Mouse (Mus musculus) C2C12 (cell line): ENCODE measurements around the gene Gps1. TPM values are rescaled to one million over a fixed set of nuclear protein-coding genes. Genes with fewer than 3 reads are reported as not detected.

Experiments used
- H3K27me3 ChIP-seq: one replicate; pipeline ENCODE4 v1.6.1; 2011; ENCODE audit not compliant: control insufficient read depth, insufficient read depth, insufficient read length
- H3K36me3 ChIP-seq: one replicate; pipeline ENCODE4 v1.6.1; 2011; ENCODE audit not compliant: control insufficient read depth, insufficient read depth
- H3K4me3 ChIP-seq: one replicate; pipeline ENCODE4 v1.5.1; 2011; ENCODE audit warnings: mild to moderate bottlenecking, control low read depth; ENCODE audit not compliant: poor library complexity, insufficient read depth, severe bottlenecking
- H3K79me2 ChIP-seq: one replicate; pipeline ENCODE4 v1.6.1; 2011; ENCODE audit not compliant: control insufficient read depth, insufficient read depth
- H3K79me3 ChIP-seq: one replicate; pipeline ENCODE4 v1.6.1; 2011; ENCODE audit warnings: low read depth, control low read depth
- H3ac ChIP-seq: one replicate; pipeline ENCODE3; 2011; ENCODE audit warnings: low read depth; ENCODE audit not compliant: control insufficient read depth, insufficient read length
- CEBPB ChIP-seq: IDR thresholded peaks from one replicate; pipeline ENCODE4 v1.6.1; 2011; ENCODE audit warnings: low read depth, mild to moderate bottlenecking, control low read depth, moderate library complexity
- CTCF ChIP-seq: IDR thresholded peaks from one replicate; pipeline ENCODE4 v1.5.1; 2011; ENCODE audit not compliant: control insufficient read depth, insufficient read depth, insufficient read length
- FOSL1 ChIP-seq: IDR thresholded peaks from one replicate; pipeline ENCODE4 v1.8.0; 2011; ENCODE audit warnings: mild to moderate bottlenecking, low read length; ENCODE audit not compliant: poor library complexity, insufficient read depth, severe bottlenecking
- MAX ChIP-seq: IDR thresholded peaks from one replicate; pipeline ENCODE4 v1.6.1; 2011; ENCODE audit warnings: mild to moderate bottlenecking, control low read depth
- MYOD1 ChIP-seq: IDR thresholded peaks from one replicate; pipeline ENCODE4 v1.6.1; 2011; ENCODE audit warnings: low read depth; ENCODE audit not compliant: control insufficient read depth, insufficient read length
- MYOG ChIP-seq: IDR thresholded peaks from one replicate; pipeline ENCODE4 v1.6.1; 2011; ENCODE audit not compliant: control insufficient read depth, insufficient read length; ENCODE audit errors: extremely low read depth
- USF1 ChIP-seq: IDR thresholded peaks from one replicate; pipeline ENCODE4 v1.6.1; 2011; ENCODE audit warnings: low read depth, mild to moderate bottlenecking, control low read depth, moderate library complexity
- polyA plus RNA-seq: library from polyadenylated mRNA; unstranded; fragments of >200 nt; fragmentation: generic; extraction: Trizol; gene quantifications from one replicate; pipeline ENCODE4 v1.2.1, GENCODE M21; 2012; ENCODE audit warnings: missing spikeins

Gene Gps1
- polyA plus RNA-seq, 1 experiment = 187 TPM

GRCm38 (mm10) chr11:120833555-120834280 is 49.6 kb downstream of the Gps1 start:
- no peaks in the 10 kb centered on the region for H3K27me3 ChIP-seq
- no peaks in the 10 kb centered on the region for H3K79me3 ChIP-seq
- H3K36me3 ChIP-seq = no peaks in the 10 kb centered on the region
- TF ChIP-seq CEBPB (no peak), FOSL1 (no peak), CTCF (no peak), MAX (no peak), MYOD1 (no peak), MYOG (no peak), USF1 (no peak)
- H3K4me3 ChIP-seq = no peak overlapping the region
- H3K79me2 ChIP-seq = no peaks in the 10 kb centered on the region
- no peak overlapping the region for H3ac ChIP-seq

Other genes with a start within 250 kb of the Gps1 start
- 90.7 TPM for gene Mcrip1, start 234.5 kb upstream of the Gps1 start, polyA plus RNA-seq
- 0.12 TPM for gene Ppp1r27, start 233.1 kb upstream of the Gps1 start, polyA plus RNA-seq
- 519 TPM for gene P4hb, start 211.0 kb upstream of the Gps1 start, polyA plus RNA-seq
- gene Arhgdia, start 202.6 kb upstream of the Gps1 start, polyA plus RNA-seq = 1,072 TPM
- 218 TPM for gene Alyref, start 185.9 kb upstream of the Gps1 start, polyA plus RNA-seq
- gene Anapc11, start 185.9 kb upstream of the Gps1 start, polyA plus RNA-seq = 254 TPM
- gene Npb, start 175.8 kb upstream of the Gps1 start, polyA plus RNA-seq = not detected
- 51.5 TPM for gene Pcyt2, start 166.3 kb upstream of the Gps1 start, polyA plus RNA-seq
- 21.9 TPM for gene Sirt7, start 159.0 kb upstream of the Gps1 start, polyA plus RNA-seq
- 33.3 TPM for gene Mafg, start 150.7 kb upstream of the Gps1 start, polyA plus RNA-seq
- gene Pycr1, start 140.5 kb upstream of the Gps1 start, polyA plus RNA-seq = 16.1 TPM
- not detected for gene Myadml2, start 136.1 kb upstream of the Gps1 start, polyA plus RNA-seq
- gene Notum, start 123.1 kb upstream of the Gps1 start, polyA plus RNA-seq = 0.43 TPM
- 66.0 TPM for gene Aspscr1, start 111.3 kb upstream of the Gps1 start, polyA plus RNA-seq
- 57.6 TPM for gene Cenpx, start 70.5 kb upstream of the Gps1 start, polyA plus RNA-seq
- 13.5 TPM for gene Lrrc45, start 70.3 kb upstream of the Gps1 start, polyA plus RNA-seq
- 2.5 TPM for gene Rac3, start 62.8 kb upstream of the Gps1 start, polyA plus RNA-seq
- gene Dcxr, start 57.0 kb upstream of the Gps1 start, polyA plus RNA-seq = 15.4 TPM
- gene Cbr2, start 52.2 kb upstream of the Gps1 start, polyA plus RNA-seq = 51.7 TPM
- 774 TPM for gene Hmga1b, start 21.5 kb upstream of the Gps1 start, polyA plus RNA-seq
- 17.6 TPM for gene Rfng, start 65 bp upstream of the Gps1 start, polyA plus RNA-seq
- gene Dus1l, start 12.1 kb downstream of the Gps1 start, polyA plus RNA-seq = 64.7 TPM
- 199 TPM for gene Fasn, start 40.3 kb downstream of the Gps1 start, polyA plus RNA-seq
- 1.1 TPM for gene Ccdc57, start 148.6 kb downstream of the Gps1 start, polyA plus RNA-seq
- gene Slc16a3, start 164.2 kb downstream of the Gps1 start, polyA plus RNA-seq = 0.89 TPM
- 79.2 TPM for gene Csnk1d, start 207.1 kb downstream of the Gps1 start, polyA plus RNA-seq